Mouse (Mus musculus) G1E-ER4 (cell line): Measurements from ENCODE around the gene Olfr196. TPM values are rescaled to one million over a fixed set of nuclear protein-coding genes. Genes with fewer than 3 reads are reported as not detected.
"Not testable (repeated sequence)": the region's sequence is repeated elsewhere in the genome, so short reads cannot be mapped to it uniquely, and the experiment has no call there.

Experiments used
- GATA1 ChIP-seq: IDR thresholded peaks from one replicate; pipeline ENCODE4 v1.8.0; 2012; ENCODE audit warnings: low read length, inconsistent platforms
- polyA plus RNA-seq: library from polyadenylated mRNA; stranded (reverse); fragments of >175 nt; gene quantifications from 2 replicates; pipeline ENCODE4 v1.2.3, GENCODE M21; 2012

Olfr196 gene
- not detected in 2 replicates for polyA plus RNA-seq

DNA sequence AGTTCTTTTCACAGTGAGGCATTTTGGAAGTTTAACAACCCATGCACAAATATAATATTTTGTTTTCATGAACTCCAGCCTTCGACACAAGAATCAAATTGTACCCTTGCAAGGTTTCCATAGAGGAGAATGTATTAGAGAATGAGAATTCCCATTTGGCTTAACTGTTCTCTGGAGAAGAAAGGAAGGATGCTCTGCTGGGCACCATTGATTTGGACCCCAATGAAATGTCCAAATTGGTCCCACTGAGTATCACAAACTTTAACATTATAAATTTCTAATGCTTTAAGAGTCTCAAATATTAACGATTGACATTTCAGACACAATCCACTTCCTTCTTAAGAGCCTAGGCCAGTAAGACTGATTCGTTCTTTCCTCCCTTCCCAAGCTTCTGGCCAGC is at the start of gene Olfr196:
Olfr196 (minus strand) TSS at position 101 of the 400 bp plus-strand sequence.
- no peak for TF ChIP-seq GATA1

GRCm38 (mm10) chr16:59219667-59220066 is 49.4 kb upstream of the Olfr196 start, which contains the start of gene Olfr199:
Olfr199 (minus strand) TSS chr16:59219767.
- TF ChIP-seq GATA1: not testable (repeated sequence)

DNA sequence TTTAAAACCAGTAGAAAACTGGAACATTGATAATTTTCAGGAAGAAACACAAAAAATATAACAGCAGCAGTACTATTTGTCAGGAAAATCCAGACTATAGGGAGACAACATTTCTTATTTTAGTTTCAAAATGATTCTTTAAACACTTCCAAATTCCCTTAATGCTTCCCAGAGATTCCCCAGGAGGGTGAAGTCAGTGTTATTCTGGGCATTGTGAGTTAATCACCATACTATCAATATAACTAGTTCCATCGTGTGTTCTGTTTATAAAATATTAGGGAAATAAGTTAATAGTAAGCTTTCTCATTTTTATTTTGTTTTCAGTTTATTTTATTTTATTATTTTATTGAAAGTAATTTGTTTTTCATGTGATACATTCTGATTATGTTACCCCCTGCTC is 33.2 kb upstream of the Olfr196 start, which contains the start of gene Olfr198:
Olfr198 (minus strand) TSS at position 101 of the 400 bp plus-strand sequence.
- TF ChIP-seq GATA1: not testable (repeated sequence)

DNA sequence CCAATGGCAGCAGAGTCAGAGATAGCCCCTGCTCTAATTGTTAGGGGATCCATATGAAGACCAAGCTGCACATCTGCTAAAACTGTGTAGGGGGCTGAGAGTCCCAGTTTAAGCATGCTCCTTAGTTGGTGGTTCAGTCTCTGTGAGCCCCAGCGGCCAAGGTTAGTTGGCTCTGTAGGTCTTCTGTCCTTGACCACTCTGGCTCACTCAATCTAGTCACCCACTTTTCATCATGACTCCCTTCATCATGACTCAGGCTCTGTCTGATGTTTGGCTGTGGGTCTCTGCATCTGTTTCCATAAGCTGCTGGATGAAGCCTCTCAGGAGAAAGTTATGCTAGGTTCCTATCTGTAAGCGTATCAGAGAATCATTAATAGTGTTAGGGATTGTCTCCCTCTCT is 18.3 kb downstream of the Olfr196 start:
- no peak for TF ChIP-seq GATA1

DNA sequence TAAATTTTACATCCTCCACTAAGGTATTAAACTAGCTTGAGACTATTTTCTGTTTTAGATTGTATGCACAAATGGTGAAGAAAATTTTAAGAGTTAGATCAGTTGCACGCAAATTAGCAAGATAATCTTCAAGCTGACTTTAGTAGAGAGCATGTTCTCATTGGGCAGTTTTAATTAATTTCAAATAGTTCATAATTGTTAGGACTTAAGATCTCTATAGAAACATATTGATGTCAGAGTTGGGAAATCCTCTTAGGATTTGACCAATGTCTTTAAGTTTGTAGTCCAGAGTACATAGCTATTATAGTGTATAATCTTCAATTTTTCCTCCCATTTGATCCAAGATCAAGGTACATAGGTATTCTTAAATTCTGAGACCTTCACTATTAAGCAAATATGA is 23.5 kb downstream of the Olfr196 start, which contains the start of gene Olfr195:
Olfr195 (plus strand) TSS at position 301 of the 400 bp plus-strand sequence.
- TF ChIP-seq GATA1: no peak

- TF ChIP-seq GATA1: no peak
These were observed 29.1 kb downstream of the Olfr196 start for GRCm38 (mm10) chr16:59141105-59141504.

DNA sequence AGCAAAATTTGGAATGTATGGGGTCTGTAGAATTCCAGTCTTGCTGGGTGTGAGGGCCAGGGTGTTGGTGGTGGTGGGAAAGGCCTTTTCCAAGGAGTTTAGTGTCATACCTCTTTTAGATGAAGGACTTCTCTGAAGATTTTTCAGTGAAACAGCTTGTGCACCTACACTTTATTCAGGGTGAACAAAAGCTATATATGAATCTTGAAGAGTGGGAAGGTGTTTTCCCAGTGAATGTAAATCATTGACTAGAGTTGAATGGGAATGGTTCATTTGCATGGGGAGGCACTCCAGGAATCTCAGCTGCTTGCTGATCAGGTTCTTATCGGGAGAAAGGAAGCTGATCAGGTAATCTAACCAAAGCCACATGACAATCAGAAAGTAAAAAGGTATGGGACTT is 39.5 kb downstream of the Olfr196 start:
- no peak for TF ChIP-seq GATA1

DNA sequence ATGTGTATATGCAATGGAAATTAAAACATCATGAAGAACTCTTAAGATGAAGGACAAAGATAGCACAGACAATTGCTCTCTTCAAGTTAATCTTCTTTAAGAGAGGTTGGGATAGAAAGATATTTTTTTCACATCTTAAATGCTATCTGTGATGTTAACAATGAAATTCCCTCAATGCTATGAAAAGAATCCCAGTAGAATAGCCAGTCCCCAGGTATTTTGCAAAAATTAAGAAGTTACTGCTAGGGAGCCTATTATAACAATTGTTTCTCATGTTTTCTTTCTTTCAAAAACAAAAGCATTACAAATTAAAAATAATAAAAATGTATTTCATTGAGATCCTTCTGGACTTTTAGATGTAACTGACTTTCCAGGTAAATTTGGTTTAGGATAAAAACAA is 49.3 kb downstream of the Olfr196 start, which contains the start of gene Olfr194:
Olfr194 (minus strand) TSS at position 101 of the 400 bp plus-strand sequence.
- no peak for TF ChIP-seq GATA1

Other genes starting within 250 kb of the Olfr196 start
- gene Olfr181, start 241.7 kb downstream of the Olfr196 start, polyA plus RNA-seq: not detected in 2 replicates
- not detected in 2 replicates for gene Olfr180, start 241.1 kb downstream of the Olfr196 start, polyA plus RNA-seq
- 0.08 TPM in 1 of 2 replicates, not detected in the other for gene Olfr183, start 175.1 kb downstream of the Olfr196 start, polyA plus RNA-seq
- not detected in 2 replicates for gene Olfr186, start 140.2 kb downstream of the Olfr196 start, polyA plus RNA-seq
- not detected in 2 replicates for gene Olfr187, start 130.7 kb downstream of the Olfr196 start, polyA plus RNA-seq
- not detected in 2 replicates for gene Olfr190, start 92.4 kb downstream of the Olfr196 start, polyA plus RNA-seq
- not detected in 2 replicates for gene Olfr191, start 80.6 kb downstream of the Olfr196 start, polyA plus RNA-seq
- not detected in 2 replicates for gene Olfr193, start 58.6 kb downstream of the Olfr196 start, polyA plus RNA-seq
- gene Olfr194, start 49.4 kb downstream of the Olfr196 start, polyA plus RNA-seq: not detected in 2 replicates
- gene Olfr195, start 23.4 kb downstream of the Olfr196 start, polyA plus RNA-seq: not detected in 2 replicates
- gene Olfr198, start 33.1 kb upstream of the Olfr196 start, polyA plus RNA-seq: not detected in 2 replicates
- not detected in 2 replicates for gene Olfr199, start 49.3 kb upstream of the Olfr196 start, polyA plus RNA-seq
- gene Olfr201, start 102.2 kb upstream of the Olfr196 start, polyA plus RNA-seq: not detected in 2 replicates
- gene Olfr202, start 116.3 kb upstream of the Olfr196 start, polyA plus RNA-seq: not detected in 2 replicates
- not detected in 2 replicates for gene Olfr203, start 128.4 kb upstream of the Olfr196 start, polyA plus RNA-seq
- gene Olfr204, start 147.8 kb upstream of the Olfr196 start, polyA plus RNA-seq: not detected in 2 replicates
- not detected in 2 replicates for gene Olfr205, start 160.7 kb upstream of the Olfr196 start, polyA plus RNA-seq
- not detected in 2 replicates for gene Olfr206, start 178.8 kb upstream of the Olfr196 start, polyA plus RNA-seq
- gene Olfr209, start 193.5 kb upstream of the Olfr196 start, polyA plus RNA-seq: not detected in 2 replicates
- gene Gabrr3, start 236.9 kb upstream of the Olfr196 start, polyA plus RNA-seq: not detected in 2 replicates